Mouse (Mus musculus) frontal cortex, adult 2 months (tissue): ENCODE results near the gene Ap2s1. TPM values are rescaled to one million over a fixed set of nuclear protein-coding genes. Genes with fewer than 3 reads are reported as not detected.

Experiments used
- DNase-seq, 2 experiments: peaks; one replicate each; pipeline ENCODE4 v3.0.0; 2022; ENCODE audit warnings: low spot score in 1 of 2; ENCODE audit errors: extremely low spot score in 1 of 2
- polyA plus RNA-seq: library from polyadenylated mRNA; depleted of rRNA; stranded (reverse); fragments of >200 nt; gene quantifications from 2 replicates; pipeline ENCODE4 v1.2.3, GENCODE M21; 2012

Gene Ap2s1
- polyA plus RNA-seq, 1 experiment = 537 TPM

GRCm38 (mm10) chr7:16747656-16748055 is 9.4 kb downstream of the Ap2s1 start:
- no peak for DNase-seq

GRCm38 (mm10) chr7:16752016-16752415 is 13.8 kb downstream of the Ap2s1 start:
- no peak for DNase-seq

DNA sequence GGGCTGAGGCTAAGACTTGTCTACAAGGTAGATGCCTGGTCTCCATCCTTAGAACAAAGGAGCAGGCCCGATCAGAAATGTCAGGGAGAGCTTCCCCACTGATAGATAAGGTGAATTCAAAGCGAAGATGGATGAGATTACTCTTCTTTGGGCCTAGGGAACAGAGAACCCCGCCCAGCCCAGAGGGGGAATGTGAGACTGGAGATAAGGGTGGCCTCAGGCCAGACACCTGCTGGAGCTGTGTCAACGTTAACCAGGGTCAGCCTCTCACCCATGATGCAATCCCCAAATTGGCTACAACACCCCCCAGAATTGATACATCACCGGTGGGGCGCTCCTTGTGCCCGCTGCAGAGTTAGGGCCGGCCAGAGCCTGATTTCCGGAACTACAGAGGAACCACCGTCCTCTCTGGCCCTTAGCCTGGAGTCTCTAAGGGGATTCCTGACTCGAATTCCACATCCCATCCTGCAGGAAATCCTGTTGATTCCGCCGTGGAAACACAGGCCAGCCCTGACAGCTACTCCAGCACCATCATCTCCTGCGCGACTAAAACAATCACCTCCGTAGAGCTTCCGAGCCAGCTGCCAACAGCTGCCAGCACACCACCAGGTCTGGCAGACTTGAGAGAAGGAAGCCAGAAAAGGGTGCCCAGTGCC is 17.3 kb downstream of the Ap2s1 start:
- no peak for DNase-seq

GRCm38 (mm10) chr7:16758872-16759574 is 20.8 kb downstream of the Ap2s1 start:
- DNase-seq = no peak

DNA sequence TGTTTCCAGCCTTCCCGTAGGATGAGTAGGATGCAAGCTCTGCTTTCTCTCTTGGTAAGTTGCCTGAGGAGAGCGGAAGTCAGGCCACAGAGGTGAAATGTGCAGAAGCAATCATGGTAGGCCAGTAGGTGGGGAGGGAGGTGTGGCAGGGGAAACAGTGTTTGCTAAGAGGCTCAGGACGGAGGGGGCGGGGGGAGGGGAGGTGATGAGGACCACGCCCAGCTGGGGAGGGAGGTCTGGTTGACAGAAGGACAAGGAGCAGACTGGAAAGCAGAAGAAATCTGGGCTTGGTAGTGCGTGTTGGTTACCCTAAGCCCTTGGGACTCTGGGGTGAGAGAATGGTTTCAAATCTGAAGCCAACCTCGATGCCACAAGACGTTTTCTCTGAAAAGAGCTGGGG is 22.1 kb downstream of the Ap2s1 start:
- DNase-seq = no peak

DNA sequence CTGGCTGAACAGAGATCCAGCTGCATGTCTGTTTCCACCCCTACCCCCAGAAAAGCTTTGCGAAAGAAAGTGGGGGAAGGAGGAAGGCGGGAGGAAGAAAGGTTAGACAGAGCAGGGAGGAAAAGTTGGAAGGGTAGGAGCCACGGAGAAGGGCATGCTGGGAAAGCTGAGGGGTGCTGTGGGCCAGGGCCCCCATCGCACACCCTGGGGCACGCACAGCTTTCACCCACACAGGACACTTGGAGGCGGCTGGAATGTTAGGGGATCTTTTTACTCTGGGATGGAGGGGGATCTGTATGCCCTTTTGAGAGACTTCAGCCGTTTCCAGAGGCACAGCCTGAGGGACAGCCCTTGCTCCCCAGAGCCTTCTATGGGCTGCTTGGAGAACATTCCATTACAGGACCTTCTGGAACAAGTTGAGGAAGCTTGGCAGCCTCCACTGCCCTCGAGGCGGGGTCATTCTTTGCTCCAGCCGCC is 22.8 kb downstream of the Ap2s1 start:
- no peak for DNase-seq

DNA sequence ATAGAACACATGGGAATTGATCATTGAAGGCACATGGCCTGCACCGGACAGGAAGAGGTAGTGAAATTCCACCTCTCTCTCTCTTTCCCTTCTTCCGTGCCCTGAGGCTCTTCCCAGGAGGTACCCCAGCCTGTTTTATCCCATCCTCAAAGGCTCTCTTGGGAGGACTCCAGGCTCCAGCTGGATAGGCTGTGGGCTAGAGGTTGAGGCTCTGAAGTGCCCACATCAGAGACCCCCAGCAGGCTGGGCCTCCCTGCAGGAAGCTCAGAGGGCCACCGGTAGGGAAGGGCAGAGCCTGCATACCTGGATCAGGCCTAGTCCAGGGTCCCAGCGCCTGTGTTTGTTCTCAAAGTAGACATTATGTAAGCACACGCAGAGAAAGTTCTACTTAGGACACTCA is 23.4 kb downstream of the Ap2s1 start:
- no peak for DNase-seq

DNA sequence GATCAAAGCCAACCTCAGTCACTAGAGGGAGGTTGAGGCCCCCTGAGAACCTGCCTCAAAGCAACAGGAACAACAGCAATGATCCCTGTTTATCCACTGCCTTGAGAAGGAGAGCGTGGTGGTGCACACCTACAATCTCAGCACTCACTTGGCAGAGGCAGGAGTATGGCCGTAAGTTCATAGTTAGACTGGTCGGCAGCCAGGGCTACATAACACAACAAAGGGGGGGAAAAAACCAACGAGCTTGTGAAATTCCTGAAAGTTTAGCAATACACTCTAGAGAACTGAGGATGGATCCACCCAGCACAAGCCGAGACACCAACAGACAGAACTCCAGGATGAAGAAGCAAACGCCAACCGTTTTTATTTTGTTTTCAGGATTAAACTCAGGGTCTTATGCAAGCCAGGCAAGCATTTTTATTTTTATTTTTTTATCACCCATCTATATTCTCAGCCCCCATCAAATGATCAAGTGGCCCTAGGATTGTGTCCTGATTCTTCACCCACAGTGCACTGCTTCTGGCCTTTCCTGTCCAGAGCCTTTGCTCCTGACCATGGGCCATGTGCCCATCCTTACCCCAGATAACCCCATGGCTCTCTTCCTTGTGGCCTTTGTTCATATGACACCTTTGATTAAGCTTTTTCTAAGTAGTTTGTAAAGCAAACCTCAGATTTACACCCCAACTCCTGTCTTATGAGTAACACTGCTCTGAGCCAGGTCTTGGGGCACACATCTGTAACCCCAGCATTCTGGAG is 25.4 kb downstream of the Ap2s1 start:
- DNase-seq = no peak

GRCm38 (mm10) chr7:16766443-16766842 is 28.2 kb downstream of the Ap2s1 start:
- no peak for DNase-seq

DNA sequence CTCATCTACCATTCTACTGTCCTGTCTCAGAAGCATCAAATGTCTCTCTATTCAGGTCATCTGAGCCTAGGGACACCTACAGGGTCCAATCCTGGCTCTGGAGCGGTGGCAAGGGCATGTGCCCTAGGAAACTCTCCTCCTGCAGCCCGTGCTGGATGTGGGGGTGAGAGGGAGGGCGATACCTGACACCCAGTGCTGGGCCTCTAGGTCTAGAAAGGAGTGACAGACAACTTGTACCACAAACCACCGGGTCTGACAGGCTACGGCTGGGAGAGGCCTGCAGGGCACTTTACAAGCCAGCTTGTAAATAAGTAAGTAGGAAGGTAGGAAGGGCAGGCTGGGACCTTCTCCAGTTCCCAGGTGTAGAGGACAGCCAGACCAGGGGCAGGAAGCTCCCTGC is 37.7 kb downstream of the Ap2s1 start:
- DNase-seq = no peak

DNA sequence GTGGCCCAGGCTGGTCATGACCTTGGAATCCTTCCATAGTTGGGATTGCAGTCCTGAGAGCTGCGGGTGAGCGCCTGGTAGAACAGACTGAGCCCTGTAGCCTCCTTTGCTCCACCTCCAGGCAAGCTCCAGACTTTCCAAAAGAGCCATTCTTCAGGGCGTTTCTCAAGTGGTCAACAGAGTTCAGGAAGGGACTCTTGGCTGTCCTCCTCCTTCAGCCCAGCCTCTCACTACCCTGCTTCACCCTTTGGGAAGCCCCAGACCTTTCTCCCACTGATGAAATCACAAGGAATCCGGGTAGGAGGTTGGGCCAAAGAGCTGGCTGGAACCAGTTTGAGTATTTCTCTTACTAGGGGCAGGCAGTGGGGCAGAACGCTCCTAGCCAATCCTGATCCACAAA is 41.9 kb downstream of the Ap2s1 start:
- DNase-seq = no peak

DNA sequence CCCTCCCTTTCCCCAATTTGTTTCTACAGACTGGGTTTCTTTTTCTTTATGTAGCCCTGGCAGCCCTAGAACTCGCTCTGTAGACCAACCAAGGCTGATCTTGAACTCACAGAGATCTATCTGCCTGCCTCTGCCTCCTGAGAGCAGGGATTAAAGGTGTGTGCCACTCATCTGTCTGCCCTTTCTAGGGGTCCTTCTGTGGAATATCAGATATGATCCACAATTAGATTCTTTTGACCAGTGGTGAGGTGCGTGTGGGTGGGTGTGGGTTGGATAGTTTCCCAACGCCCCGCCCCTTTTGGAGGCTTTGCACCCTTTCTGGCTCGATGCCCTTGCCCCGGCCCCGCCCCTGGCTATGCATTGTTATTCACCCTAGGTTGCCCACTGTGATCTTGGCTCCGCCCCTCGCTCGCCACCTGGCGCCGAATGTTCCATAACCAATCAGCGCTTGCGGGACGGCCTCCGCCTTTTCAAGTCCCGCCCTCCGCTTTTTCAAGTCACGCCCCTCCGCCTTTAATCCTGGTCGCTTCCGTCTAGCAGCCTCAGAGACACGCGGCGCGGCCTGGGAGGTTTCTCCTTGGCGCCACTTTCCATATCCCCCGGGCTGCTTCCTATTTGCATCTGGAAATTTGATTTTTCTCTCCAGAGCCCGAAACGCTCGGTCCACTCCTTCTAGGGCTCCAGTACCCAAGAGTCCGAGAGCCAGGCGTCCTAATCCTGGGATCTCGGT is 42.8 kb downstream of the Ap2s1 start, which contains the start of gene Slc1a5:
Gene Slc1a5, plus strand, starts transcription at position 516 of the 730 bp plus-strand sequence.
- DNase-seq = peak; percentile 46 to 67

GRCm38 (mm10) chr7:16781555-16781815 is 43.3 kb downstream of the Ap2s1 start:
- no peak for DNase-seq

- DNase-seq = no peak
Measured at GRCm38 (mm10) chr7:16781816-16782554, 43.8 kb downstream of the Ap2s1 start.

- DNase-seq = no peak
Measured at GRCm38 (mm10) chr7:16782555-16783125, 44.4 kb downstream of the Ap2s1 start.

GRCm38 (mm10) chr7:16783224-16783688 is 45.0 kb downstream of the Ap2s1 start:
- no peak for DNase-seq

DNA sequence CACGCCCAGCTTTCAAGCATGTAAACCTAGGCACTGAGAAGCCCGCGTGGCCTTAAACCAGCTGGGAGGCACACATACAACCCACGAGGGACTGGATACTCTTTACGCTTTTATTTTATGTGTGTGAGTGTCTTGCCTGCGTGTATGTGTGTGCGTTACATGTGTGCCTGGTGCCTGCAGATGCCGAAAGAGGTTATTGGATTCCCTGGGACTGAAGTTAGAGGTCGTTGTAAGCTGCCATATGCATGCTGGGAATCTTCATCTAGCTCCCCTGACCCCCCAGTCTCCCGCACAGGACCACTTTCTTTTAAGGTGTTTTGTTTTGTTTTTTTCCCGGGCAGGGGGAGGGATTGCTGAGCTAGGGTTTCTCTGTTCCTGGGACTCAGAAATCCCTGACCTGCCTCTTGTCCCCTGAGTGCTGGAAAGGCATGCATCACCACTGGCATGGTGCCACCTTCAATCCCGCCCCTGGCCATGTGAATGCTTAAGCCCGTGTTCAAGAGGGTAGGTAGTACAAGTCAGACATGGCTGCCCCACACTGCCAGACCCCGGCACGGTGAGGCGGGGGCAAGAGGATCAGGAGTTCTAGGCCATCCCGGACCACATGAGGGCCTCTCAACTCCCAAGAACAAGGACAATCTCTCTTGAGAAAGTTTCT is 45.7 kb downstream of the Ap2s1 start:
- no peak for DNase-seq

DNA sequence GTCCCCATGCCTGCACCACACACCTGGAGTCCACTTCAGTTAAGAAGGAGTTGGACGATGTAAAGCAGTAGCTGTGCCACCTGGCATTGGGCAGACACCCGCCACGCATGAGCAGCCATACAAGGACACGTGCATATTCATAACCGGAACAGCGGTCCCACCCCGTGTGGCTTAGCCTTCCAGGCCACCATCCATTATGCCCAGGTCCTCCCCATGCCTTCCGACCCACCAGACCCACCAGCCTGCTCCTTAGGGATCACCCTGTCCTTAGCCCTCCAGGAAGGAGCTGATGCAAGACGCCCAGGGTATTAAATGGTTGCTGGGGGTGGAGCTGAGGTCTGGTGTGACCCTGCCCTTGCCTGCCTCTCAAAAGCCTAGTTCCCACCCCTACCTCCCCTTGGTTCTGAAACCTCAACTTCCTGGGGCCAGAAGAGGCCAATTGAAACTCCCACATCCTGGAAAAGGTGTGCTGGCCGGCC is 46.3 kb downstream of the Ap2s1 start:
- no peak for DNase-seq

GRCm38 (mm10) chr7:16785541-16786083 is 47.4 kb downstream of the Ap2s1 start:
- DNase-seq = no peak
